Mouse (Mus musculus): ENCODE measurements at regions not wholly inside any gene's neighbourhood (a gene's known extent, or its start where the extent isn't known, plus 50 kb on each side); places are given as distances from the start of the nearest gene placed in this dataset.

DNA sequence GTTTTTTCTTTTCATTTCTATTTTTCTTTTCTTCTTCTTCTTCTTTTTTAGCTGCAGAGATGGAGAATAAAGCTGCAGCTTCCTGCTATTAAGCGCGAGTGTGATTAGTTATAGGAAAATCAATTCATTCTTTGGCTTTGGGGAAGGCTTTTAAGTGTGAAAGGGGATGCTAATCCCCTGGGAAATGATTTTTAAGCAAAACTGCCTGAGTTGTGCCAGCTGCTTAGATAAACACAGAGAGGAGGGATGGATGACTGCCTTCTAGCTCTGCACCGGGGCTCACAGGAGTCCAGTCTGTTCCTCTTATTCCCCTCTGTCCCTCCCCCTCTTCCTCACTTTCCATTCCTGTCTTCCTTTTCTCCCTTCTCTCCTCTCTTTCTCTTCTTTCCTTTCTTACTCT, 306.8 kb upstream of the Rbfox1 start:
- Histone ChIP-seq H3K4me1 (ENCODE audit: control insufficient read depth, insufficient read depth, low read length) (no peaks in the 10 kb centered on the region), H3K36me3 (ENCODE audit: control insufficient read depth, insufficient read depth, low read length) (no peaks in the 10 kb centered on the region), H3K27ac (replicated peaks; ENCODE audit: low read depth, low read length) (no peak overlapping the region), H3K9me3 (ENCODE audit: control insufficient read depth, low read length) (no peaks in the 10 kb centered on the region), H3K4me2 (ENCODE audit: low read depth, severe bottlenecking) (no peak overlapping the region), H3K27me3 (ENCODE audit: control insufficient read depth, insufficient read depth, low read length) (no peaks in the 10 kb centered on the region), H3K9ac (ENCODE audit: low read length) (no peak overlapping the region), H3K4me3 (ENCODE audit: low read depth, low read length) (no peak overlapping the region)
- no peak for ATAC-seq (ENCODE audit: insufficient number of reproducible peaks, low FRiP score, low TSS enrichment, low read depth)
- no peak for DNase-seq (ENCODE audit: low spot score)
- 76% methylated on average over 3 of the region's 3 CpGs for WGBS

DNA sequence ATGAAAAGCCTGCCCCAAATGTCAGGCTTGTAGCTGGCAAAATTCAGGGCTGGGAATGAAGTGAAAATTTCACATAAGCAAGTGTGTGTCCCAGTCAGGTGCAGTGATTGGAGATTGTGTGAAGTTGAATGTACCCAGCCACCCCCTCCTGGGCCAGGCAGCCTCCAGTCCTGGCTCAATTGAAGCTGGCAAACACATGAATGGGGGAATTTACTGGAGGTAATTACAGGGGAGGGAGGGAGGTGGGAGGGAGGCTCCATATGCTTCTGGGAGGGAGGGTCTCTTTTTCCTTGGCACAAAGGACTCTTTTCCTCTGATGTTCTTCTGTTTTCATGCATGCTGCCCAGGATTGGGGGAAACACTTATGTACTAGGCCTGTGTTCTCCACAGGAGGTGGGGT, 312.4 kb upstream of the Rbfox1 start:
- H3K27me3 ChIP-seq (ENCODE audit: control insufficient read depth, insufficient read depth, low read length): no peaks in the 10 kb centered on the region
- H3K9me3 ChIP-seq (ENCODE audit: control insufficient read depth, low read length): no peaks in the 10 kb centered on the region
- no peak overlapping the region for H3K27ac ChIP-seq (replicated peaks; ENCODE audit: low read depth, low read length)
- no peak for DNase-seq (ENCODE audit: low spot score)
- no peak overlapping the region for H3K4me3 ChIP-seq (ENCODE audit: low read depth, low read length)
- no peaks in the 10 kb centered on the region for H3K36me3 ChIP-seq (ENCODE audit: control insufficient read depth, insufficient read depth, low read length)
- H3K4me1 ChIP-seq (ENCODE audit: control insufficient read depth, insufficient read depth, low read length): no peaks in the 10 kb centered on the region
- no peak overlapping the region for H3K4me2 ChIP-seq (ENCODE audit: low read depth, severe bottlenecking)
- ATAC-seq (ENCODE audit: insufficient number of reproducible peaks, low FRiP score, low TSS enrichment, low read depth): no peak
- no peak overlapping the region for H3K9ac ChIP-seq (ENCODE audit: low read length)

DNA sequence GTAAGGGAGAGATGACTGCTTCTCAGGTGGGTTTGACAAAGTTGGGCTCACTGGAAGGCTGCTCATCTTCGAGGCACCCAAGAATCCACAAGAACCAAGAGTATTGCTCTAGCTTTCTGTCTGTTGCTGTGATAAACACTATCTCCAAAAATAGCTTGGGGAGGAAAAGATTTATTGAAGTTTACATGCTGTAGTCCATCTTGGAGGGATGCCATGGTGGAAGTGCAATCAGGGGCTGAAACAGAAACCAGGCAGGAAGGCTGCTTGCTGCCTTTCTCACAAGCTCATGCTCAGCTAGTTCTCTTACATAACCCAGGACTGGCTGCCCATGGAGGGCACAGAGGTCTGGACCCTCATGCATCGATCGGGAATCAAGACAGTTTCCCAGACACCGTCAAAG, 314.5 kb upstream of the Rbfox1 start:
- no peak overlapping the region for H3K4me2 ChIP-seq (ENCODE audit: low read depth, severe bottlenecking)
- H3K9ac ChIP-seq (ENCODE audit: low read length): no peak overlapping the region
- no peaks in the 10 kb centered on the region for H3K4me1 ChIP-seq (ENCODE audit: control insufficient read depth, insufficient read depth, low read length)
- H3K9me3 ChIP-seq (ENCODE audit: control insufficient read depth, low read length): no peaks in the 10 kb centered on the region
- H3K36me3 ChIP-seq (ENCODE audit: control insufficient read depth, insufficient read depth, low read length): no peaks in the 10 kb centered on the region
- DNase-seq (ENCODE audit: low spot score) (no peak), ATAC-seq (ENCODE audit: insufficient number of reproducible peaks, low FRiP score, low TSS enrichment, low read depth) (no peak)
- H3K27me3 ChIP-seq (ENCODE audit: control insufficient read depth, insufficient read depth, low read length): no peaks in the 10 kb centered on the region
- 94% methylated on average over 4 of the region's 4 CpGs for WGBS
- H3K27ac ChIP-seq (replicated peaks; ENCODE audit: low read depth, low read length): no peak overlapping the region
- no peak overlapping the region for H3K4me3 ChIP-seq (ENCODE audit: low read depth, low read length)

DNA sequence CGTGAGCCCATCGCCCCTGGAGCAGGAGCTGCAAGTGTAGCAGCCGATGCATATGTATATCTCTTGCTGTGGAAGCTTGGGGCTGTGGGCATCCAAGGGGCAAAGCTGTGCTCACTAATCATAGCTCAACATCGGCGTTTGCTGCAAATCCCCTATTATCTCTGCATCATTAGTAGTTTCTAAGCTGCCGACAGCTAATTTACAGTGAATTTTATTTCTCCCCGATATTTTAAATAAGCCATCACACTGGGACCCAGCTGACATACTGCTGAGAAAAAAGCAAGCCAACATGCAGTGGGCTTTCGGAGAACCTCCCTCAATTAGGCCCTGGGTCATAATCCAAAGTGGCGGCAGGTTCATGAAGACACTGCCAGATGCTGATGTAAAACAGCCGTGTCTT, 313.3 kb upstream of the Eef2kmt start:
- Histone ChIP-seq H3K27ac (replicated peaks; ENCODE audit: low read depth, low read length) (no peak overlapping the region), H3K9ac (ENCODE audit: low read length) (no peak overlapping the region), H3K4me2 (ENCODE audit: low read depth, severe bottlenecking) (no peak overlapping the region), H3K36me3 (ENCODE audit: control insufficient read depth, insufficient read depth, low read length) (no peaks in the 10 kb centered on the region), H3K4me1 (ENCODE audit: control insufficient read depth, insufficient read depth, low read length) (no peaks in the 10 kb centered on the region), H3K27me3 (ENCODE audit: control insufficient read depth, insufficient read depth, low read length) (no peaks in the 10 kb centered on the region), H3K9me3 (ENCODE audit: control insufficient read depth, low read length) (no peaks in the 10 kb centered on the region), H3K4me3 (ENCODE audit: low read depth, low read length) (no peak overlapping the region)
- DNase-seq (ENCODE audit: low spot score): no peak
- ATAC-seq (ENCODE audit: insufficient number of reproducible peaks, low FRiP score, low TSS enrichment, low read depth): no peak
- 73% methylated on average over 10 of the region's 10 CpGs for WGBS

DNA sequence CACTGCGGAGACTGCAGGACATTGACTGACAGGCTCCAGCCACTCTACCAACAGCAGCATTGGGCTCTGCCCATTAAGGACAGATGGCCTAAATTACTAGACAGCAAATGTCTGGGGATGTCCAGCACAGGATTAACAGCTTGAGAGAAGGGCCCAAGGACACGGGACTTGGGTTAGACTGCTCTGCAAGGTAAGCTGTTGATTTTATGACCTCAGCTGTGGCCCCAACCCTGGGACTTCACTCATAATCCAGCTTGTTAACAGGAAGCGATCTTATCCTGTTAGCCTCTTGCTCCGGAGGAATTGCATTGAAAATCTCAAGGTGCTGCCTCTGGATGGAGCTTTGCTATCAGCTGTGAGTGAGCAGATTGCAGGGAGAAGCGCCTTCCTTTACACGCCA, 293.2 kb upstream of the Eef2kmt start:
- WGBS: 50% methylated on average over 6 of the region's 6 CpGs
- Histone ChIP-seq H3K9ac (ENCODE audit: low read length) (no peak overlapping the region), H3K4me3 (ENCODE audit: low read depth, low read length) (no peak overlapping the region), H3K4me2 (ENCODE audit: low read depth, severe bottlenecking) (no peak overlapping the region), H3K27ac (replicated peaks; ENCODE audit: low read depth, low read length) (no peak overlapping the region), H3K4me1 (ENCODE audit: control insufficient read depth, insufficient read depth, low read length) (no peaks in the 10 kb centered on the region), H3K36me3 (ENCODE audit: control insufficient read depth, insufficient read depth, low read length) (no peaks in the 10 kb centered on the region), H3K9me3 (ENCODE audit: control insufficient read depth, low read length) (no peaks in the 10 kb centered on the region), H3K27me3 (ENCODE audit: control insufficient read depth, insufficient read depth, low read length) (no peaks in the 10 kb centered on the region)
- ATAC-seq (ENCODE audit: insufficient number of reproducible peaks, low FRiP score, low TSS enrichment, low read depth): no peak
- no peak for DNase-seq (ENCODE audit: low spot score)

DNA sequence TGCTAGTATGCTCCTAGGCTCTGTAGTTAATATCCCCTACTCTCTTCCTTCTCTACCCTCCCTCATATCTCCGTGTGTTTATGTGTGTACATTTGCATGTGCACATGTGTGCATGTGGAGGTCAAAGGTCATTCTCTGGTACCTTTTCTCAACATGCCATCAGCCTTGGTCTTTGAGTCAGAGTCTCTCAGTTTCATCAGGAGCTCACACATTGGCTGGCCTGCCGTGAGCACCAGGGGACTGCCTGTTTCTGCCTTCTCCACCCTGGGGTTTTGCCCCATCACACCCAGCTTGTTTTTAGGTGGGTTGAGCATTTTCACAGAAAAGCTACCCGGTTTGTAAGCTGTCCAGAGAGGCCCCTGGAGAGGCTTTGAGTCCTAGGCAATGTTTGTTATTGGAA, 292.8 kb upstream of the Eef2kmt start:
- H3K9ac ChIP-seq (ENCODE audit: low read length): no peak overlapping the region
- DNase-seq (ENCODE audit: low spot score): no peak
- 74% methylated on average over 3 of the region's 3 CpGs for WGBS

DNA sequence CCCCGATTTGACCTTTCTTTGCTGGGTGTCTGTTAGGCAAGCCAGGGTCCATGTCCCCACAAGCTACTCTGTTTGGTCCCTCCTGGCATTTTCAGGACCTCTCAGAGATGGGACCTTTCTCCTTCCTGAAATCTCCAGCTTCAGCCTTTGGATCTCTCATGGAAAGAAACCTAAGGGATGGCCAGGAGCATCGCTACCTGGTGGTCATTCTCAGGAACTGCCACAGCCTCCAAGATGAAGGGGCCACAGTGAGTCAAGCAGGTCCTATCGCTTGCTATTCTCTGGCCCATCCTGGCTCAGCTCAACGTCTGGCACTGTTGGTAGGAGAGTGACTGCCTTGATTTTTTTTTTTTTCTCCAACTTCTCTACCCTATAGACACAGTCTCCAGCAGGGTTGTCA, 291.0 kb upstream of the Eef2kmt start:
- Histone ChIP-seq H3K36me3 (ENCODE audit: control insufficient read depth, insufficient read depth, low read length) (no peaks in the 10 kb centered on the region), H3K27me3 (ENCODE audit: control insufficient read depth, insufficient read depth, low read length) (no peaks in the 10 kb centered on the region), H3K4me2 (ENCODE audit: low read depth, severe bottlenecking) (no peak overlapping the region), H3K4me3 (ENCODE audit: low read depth, low read length) (no peak overlapping the region), H3K9me3 (ENCODE audit: control insufficient read depth, low read length) (no peaks in the 10 kb centered on the region), H3K4me1 (ENCODE audit: control insufficient read depth, insufficient read depth, low read length) (no peaks in the 10 kb centered on the region), H3K27ac (replicated peaks; ENCODE audit: low read depth, low read length) (no peak overlapping the region), H3K9ac (ENCODE audit: low read length) (no peak overlapping the region)
- DNase-seq (ENCODE audit: low spot score) (no peak), ATAC-seq (ENCODE audit: insufficient number of reproducible peaks, low FRiP score, low TSS enrichment, low read depth) (no peak)
- 47% methylated on average over 4 of the region's 4 CpGs for WGBS

More for the DNA sequence above, 292.8 kb upstream of the Eef2kmt start:
- no peaks in the 10 kb centered on the region for H3K4me1 ChIP-seq (ENCODE audit: control insufficient read depth, insufficient read depth, low read length)
- H3K4me3 ChIP-seq (ENCODE audit: low read depth, low read length): no peak overlapping the region
- no peaks in the 10 kb centered on the region for H3K36me3 ChIP-seq (ENCODE audit: control insufficient read depth, insufficient read depth, low read length)
- H3K27me3 ChIP-seq (ENCODE audit: control insufficient read depth, insufficient read depth, low read length): no peaks in the 10 kb centered on the region
- H3K9me3 ChIP-seq (ENCODE audit: control insufficient read depth, low read length): no peaks in the 10 kb centered on the region
- no peak for ATAC-seq (ENCODE audit: insufficient number of reproducible peaks, low FRiP score, low TSS enrichment, low read depth)
- H3K27ac ChIP-seq (replicated peaks; ENCODE audit: low read depth, low read length): no peak overlapping the region
- H3K4me2 ChIP-seq (ENCODE audit: low read depth, severe bottlenecking): no peak overlapping the region

DNA sequence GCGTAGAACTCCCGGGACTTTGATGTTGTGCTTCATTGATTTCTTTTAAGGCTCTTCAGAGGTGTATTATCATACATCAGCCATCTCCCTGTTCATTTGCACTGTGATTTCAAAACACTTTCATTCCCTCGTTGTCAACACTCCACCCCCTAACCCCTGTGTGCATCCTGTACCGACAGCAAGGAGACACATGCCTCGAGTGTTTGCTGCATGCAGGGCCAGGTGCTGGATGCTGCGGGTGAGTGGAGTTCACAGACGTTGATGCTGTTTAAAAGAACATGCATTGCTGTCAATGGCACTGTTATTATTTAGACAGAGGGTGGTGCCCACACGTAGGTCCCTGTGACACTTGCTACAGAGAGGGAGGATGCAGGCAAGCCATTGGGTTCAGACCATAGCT, 290.0 kb upstream of the Eef2kmt start:
- Histone ChIP-seq H3K9ac (ENCODE audit: low read length) (no peak overlapping the region), H3K4me3 (ENCODE audit: low read depth, low read length) (no peak overlapping the region), H3K4me1 (ENCODE audit: control insufficient read depth, insufficient read depth, low read length) (no peaks in the 10 kb centered on the region), H3K27me3 (ENCODE audit: control insufficient read depth, insufficient read depth, low read length) (no peaks in the 10 kb centered on the region), H3K9me3 (ENCODE audit: control insufficient read depth, low read length) (no peaks in the 10 kb centered on the region), H3K27ac (replicated peaks; ENCODE audit: low read depth, low read length) (no peak overlapping the region), H3K36me3 (ENCODE audit: control insufficient read depth, insufficient read depth, low read length) (no peaks in the 10 kb centered on the region), H3K4me2 (ENCODE audit: low read depth, severe bottlenecking) (no peak overlapping the region)
- DNase-seq (ENCODE audit: low spot score) (no peak), ATAC-seq (ENCODE audit: insufficient number of reproducible peaks, low FRiP score, low TSS enrichment, low read depth) (no peak)
- WGBS: 68% methylated on average over 8 of the region's 8 CpGs

DNA sequence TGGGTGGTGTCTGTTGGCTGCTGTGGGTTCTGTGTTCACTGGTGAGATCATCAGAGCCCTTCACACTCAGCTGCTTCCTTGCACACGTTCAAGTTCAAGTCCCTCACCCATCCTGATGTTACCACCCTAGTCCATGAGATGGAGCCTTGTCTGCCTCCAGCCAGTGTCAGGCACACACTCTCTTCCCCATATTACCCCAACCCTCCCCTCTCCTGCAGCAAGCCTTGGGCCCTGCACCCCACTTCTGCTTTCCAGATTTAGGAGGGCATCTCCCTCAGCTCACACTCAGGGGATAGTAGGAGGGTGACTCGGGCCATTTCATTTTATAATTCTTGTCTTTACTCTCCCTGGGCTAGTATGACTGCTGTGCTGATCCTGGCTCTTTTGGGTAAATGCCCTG, 288.7 kb upstream of the Eef2kmt start:
- ATAC-seq (ENCODE audit: insufficient number of reproducible peaks, low FRiP score, low TSS enrichment, low read depth): no peak

More for the DNA sequence above, 288.7 kb upstream of the Eef2kmt start:
- Histone ChIP-seq H3K36me3 (ENCODE audit: control insufficient read depth, insufficient read depth, low read length) (no peaks in the 10 kb centered on the region), H3K4me2 (ENCODE audit: low read depth, severe bottlenecking) (no peak overlapping the region), H3K4me3 (ENCODE audit: low read depth, low read length) (no peak overlapping the region), H3K4me1 (ENCODE audit: control insufficient read depth, insufficient read depth, low read length) (no peaks in the 10 kb centered on the region), H3K9ac (ENCODE audit: low read length) (no peak overlapping the region), H3K27me3 (ENCODE audit: control insufficient read depth, insufficient read depth, low read length) (no peaks in the 10 kb centered on the region), H3K9me3 (ENCODE audit: control insufficient read depth, low read length) (no peaks in the 10 kb centered on the region), H3K27ac (replicated peaks; ENCODE audit: low read depth, low read length) (no peak overlapping the region)
- WGBS: 59% methylated on average over 2 of the region's 2 CpGs
- no peak for DNase-seq (ENCODE audit: low spot score)
